Mouse (Mus musculus) kidney, embryonic 15.5 days (tissue): ENCODE data around the gene Camk2g. TPM values are rescaled to one million over a fixed set of nuclear protein-coding genes. Genes with fewer than 3 reads are reported as not detected.

Experiments
- ATAC-seq: fragments of 200-750 bp; cut with Nextera tagmentation; replicated peaks from 2 replicates; pipeline ENCODE4 v1.8.0; 2017; ENCODE audit warnings: moderate TSS enrichment; ENCODE audit not compliant: low FRiP score
- H3K27ac ChIP-seq: fragments of 300-500 bp; sonication (generic); 2 replicates; pipeline ENCODE4 v1.5.1; 2015; ENCODE audit warnings: mild to moderate bottlenecking, inconsistent platforms
- H3K27me3 ChIP-seq: fragments of 300-500 bp; sonication (generic); 2 replicates; pipeline ENCODE4 v1.6.1; 2015; ENCODE audit warnings: inconsistent platforms
- H3K36me3 ChIP-seq: fragments of 300-500 bp; sonication (generic); 2 replicates; pipeline ENCODE4 v1.6.1; 2015; ENCODE audit warnings: inconsistent platforms
- H3K4me1 ChIP-seq: fragments of 300-500 bp; sonication (generic); 2 replicates; pipeline ENCODE4 v1.6.1; 2015; ENCODE audit warnings: inconsistent platforms
- H3K4me2 ChIP-seq: fragments of 300-500 bp; sonication (generic); 2 replicates; pipeline ENCODE4 v1.6.1; 2015; ENCODE audit warnings: moderate library complexity, mild to moderate bottlenecking, inconsistent platforms
- H3K4me3 ChIP-seq: fragments of 300-500 bp; sonication (generic); replicated peaks from 2 replicates; pipeline ENCODE4 v1.5.1; 2015; ENCODE audit warnings: mild to moderate bottlenecking, inconsistent platforms
- H3K9ac ChIP-seq: fragments of 300-500 bp; sonication (generic); 2 replicates; pipeline ENCODE4 v1.6.1; 2015; ENCODE audit warnings: mild to moderate bottlenecking, inconsistent platforms
- H3K9me3 ChIP-seq: fragments of 300-500 bp; sonication (generic); replicated peaks from 2 replicates; pipeline ENCODE4 v1.6.1; 2016; ENCODE audit warnings: inconsistent platforms
- WGBS: fragments of 180-500 bp; shearing (Covaris S2); methylation state at CpG from one replicate; pipeline ENCODE4 v1.1.7; 2015; ENCODE audit warnings: mixed read lengths; 5-methylcytosine and 5-hydroxymethylcytosine counted together
- polyA plus RNA-seq: library from polyadenylated mRNA; unstranded; fragments of >200 nt; fragmentation: Nextera tagmentation; extraction: Ambion mirVana; gene quantifications from 2 replicates; pipeline ENCODE4 v1.2.1, GENCODE M21; 2015

Camk2g gene
- polyA plus RNA-seq, 1 experiment from 2014 or later = 48.4 TPM

DNA sequence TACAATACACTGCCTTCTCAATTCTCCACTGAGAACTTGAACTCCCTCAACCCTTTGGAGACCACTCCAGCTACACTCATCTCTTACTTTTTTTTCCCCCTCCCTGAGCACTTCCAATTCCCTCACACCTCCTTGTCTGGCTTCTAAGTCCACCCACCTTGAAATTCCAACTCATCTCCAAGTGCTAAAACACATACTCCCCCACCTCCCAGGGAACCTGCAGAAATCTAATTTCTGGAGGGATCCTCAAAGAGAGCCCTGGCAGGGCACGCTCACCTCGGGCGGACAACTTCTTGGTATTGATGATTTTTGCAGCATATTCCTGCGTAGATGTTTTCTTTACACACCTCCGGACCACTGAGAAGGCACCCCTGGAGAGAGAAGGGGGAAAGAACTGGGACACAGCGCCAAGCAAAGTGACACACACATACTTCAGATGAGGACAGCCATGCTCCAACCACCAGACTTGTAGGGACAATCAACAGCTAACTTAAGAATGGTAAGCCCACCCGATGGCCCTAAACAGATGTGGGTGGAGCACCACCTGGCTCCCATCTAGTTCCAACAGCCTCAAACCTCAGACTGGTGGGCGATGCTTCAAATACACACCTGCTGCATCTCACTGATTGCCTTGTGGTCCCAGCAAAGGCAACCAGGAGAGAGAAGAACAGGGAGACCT is 1.5 kb downstream of the Camk2g start:
- Histone ChIP-seq H3K9me3 (no peaks in the 10 kb centered on the region), H3K27me3 (no peaks in the 10 kb centered on the region), H3K4me2 (peak overlapping the region; percentile 89), H3K36me3 (peaks cover 50% of the 10 kb centered on the region), H3K9ac (peak overlapping the region; percentile 70), H3K4me1 (peaks cover 44% of the 10 kb centered on the region), H3K27ac (no peak overlapping the region), H3K4me3 (peak overlapping the region; percentile 89)
- ATAC-seq = no peak
- WGBS = 69% methylated on average over 8 of the region's 8 CpGs

GRCm38 (mm10) chr14:20791511-20792242 is 2.2 kb downstream of the Camk2g start:
- no peaks in the 10 kb centered on the region for H3K9me3 ChIP-seq
- no peak overlapping the region for H3K9ac ChIP-seq
- 82% methylated on average over 16 of the region's 16 CpGs for WGBS
- H3K4me3 ChIP-seq = no peak overlapping the region
- no peaks in the 10 kb centered on the region for H3K27me3 ChIP-seq
- H3K36me3 ChIP-seq = peaks cover 55% of the 10 kb centered on the region
- no peak overlapping the region for H3K4me2 ChIP-seq
- ATAC-seq = no peak
- peaks cover 51% of the 10 kb centered on the region for H3K4me1 ChIP-seq
- H3K27ac ChIP-seq = no peak overlapping the region

- Histone ChIP-seq H3K9ac (no peak overlapping the region), H3K9me3 (no peaks in the 10 kb centered on the region), H3K27me3 (no peaks in the 10 kb centered on the region), H3K27ac (no peak overlapping the region), H3K4me2 (no peak overlapping the region), H3K36me3 (peaks cover 60% of the 10 kb centered on the region), H3K4me3 (no peak overlapping the region), H3K4me1 (peaks cover 56% of the 10 kb centered on the region)
- WGBS = 96% methylated on average over 6 of the region's 6 CpGs
- ATAC-seq = no peak
Observed at GRCm38 (mm10) chr14:20790996-20791395, 2.9 kb downstream of the Camk2g start.

- Histone ChIP-seq H3K27me3 (no peaks in the 10 kb centered on the region), H3K36me3 (peaks cover 64% of the 10 kb centered on the region), H3K4me3 (no peak overlapping the region), H3K4me1 (peaks cover 56% of the 10 kb centered on the region), H3K4me2 (no peak overlapping the region), H3K9ac (no peak overlapping the region), H3K27ac (no peak overlapping the region), H3K9me3 (no peaks in the 10 kb centered on the region)
- ATAC-seq = no peak
- WGBS = 95% methylated on average over 5 of the region's 5 CpGs
Observed at GRCm38 (mm10) chr14:20790445-20790844, 3.4 kb downstream of the Camk2g start.

GRCm38 (mm10) chr14:20789593-20789992 is 4.3 kb downstream of the Camk2g start:
- Histone ChIP-seq H3K27ac (no peak overlapping the region), H3K27me3 (no peaks in the 10 kb centered on the region), H3K4me2 (no peak overlapping the region), H3K4me1 (peaks cover 56% of the 10 kb centered on the region), H3K36me3 (peaks cover 71% of the 10 kb centered on the region), H3K9me3 (no peaks in the 10 kb centered on the region), H3K9ac (no peak overlapping the region), H3K4me3 (no peak overlapping the region)
- ATAC-seq = no peak
- WGBS = 92% methylated on average over 4 of the region's 4 CpGs

DNA sequence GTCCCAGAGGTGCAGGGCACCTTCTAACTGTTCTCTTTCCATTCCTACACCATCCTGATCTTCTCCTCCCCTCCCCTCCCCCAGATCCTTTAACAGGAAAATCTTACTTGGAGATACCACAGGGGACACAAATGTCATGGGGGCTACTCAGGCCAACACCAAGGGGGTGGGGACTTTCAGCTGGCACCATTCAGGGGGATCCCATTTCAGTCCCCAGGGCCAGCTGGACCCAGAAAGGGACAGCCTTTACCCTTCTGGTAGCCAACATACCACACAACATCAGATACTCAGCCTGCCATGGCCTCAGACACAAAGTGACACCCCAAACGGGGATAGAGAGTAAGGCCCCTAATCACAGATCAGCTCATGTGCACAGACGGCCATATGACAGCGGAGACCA is 5.7 kb downstream of the Camk2g start:
- no peaks in the 10 kb centered on the region for H3K9me3 ChIP-seq
- H3K4me2 ChIP-seq = no peak overlapping the region
- no peak overlapping the region for H3K9ac ChIP-seq
- no peak overlapping the region for H3K4me3 ChIP-seq
- no peak for ATAC-seq
- H3K36me3 ChIP-seq = peaks cover 85% of the 10 kb centered on the region
- no peaks in the 10 kb centered on the region for H3K27me3 ChIP-seq
- H3K27ac ChIP-seq = no peak overlapping the region
- 84% methylated on average over 3 of the region's 3 CpGs for WGBS
- peaks cover 54% of the 10 kb centered on the region for H3K4me1 ChIP-seq

DNA sequence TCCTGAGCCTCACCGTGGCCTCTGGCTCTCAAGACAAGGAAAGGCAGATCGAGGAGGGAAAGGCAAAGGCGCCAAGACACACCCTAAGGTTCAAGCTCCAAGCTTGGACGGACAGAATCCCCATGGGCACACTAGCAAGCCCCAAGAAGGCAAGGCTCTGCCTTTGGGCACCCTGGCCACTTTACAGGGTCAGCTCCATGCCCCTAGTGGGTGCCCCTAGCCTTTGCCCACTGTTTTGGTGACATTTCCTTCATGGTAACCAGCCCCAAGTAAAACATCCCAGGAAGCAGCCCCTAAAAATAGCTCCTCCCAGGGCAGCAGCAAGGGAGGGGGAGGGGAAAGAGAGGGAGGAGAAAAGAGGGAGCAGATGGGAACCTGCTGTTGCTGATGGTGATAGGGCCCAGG is 7.3 kb downstream of the Camk2g start:
- peaks cover 93% of the 10 kb centered on the region for H3K36me3 ChIP-seq
- H3K27me3 ChIP-seq = no peaks in the 10 kb centered on the region
- H3K4me2 ChIP-seq = no peak overlapping the region
- H3K9ac ChIP-seq = no peak overlapping the region
- ATAC-seq = no peak
- peaks cover 39% of the 10 kb centered on the region for H3K4me1 ChIP-seq
- WGBS = 71% methylated on average over 4 of the region's 4 CpGs
- H3K4me3 ChIP-seq = no peak overlapping the region
- H3K9me3 ChIP-seq = no peaks in the 10 kb centered on the region
- no peak overlapping the region for H3K27ac ChIP-seq

- Histone ChIP-seq H3K9ac (no peak overlapping the region), H3K27me3 (no peaks in the 10 kb centered on the region), H3K27ac (0 out of 2 replicates have a peak overlapping the region, but pooled peaks have one; percentile 75), H3K36me3 (peaks cover 93% of the 10 kb centered on the region), H3K4me2 (no peak overlapping the region), H3K4me3 (no peak overlapping the region), H3K9me3 (no peaks in the 10 kb centered on the region), H3K4me1 (peaks cover 37% of the 10 kb centered on the region)
- ATAC-seq = no peak
- WGBS = 77% methylated on average over 5 of the region's 5 CpGs
Observed at GRCm38 (mm10) chr14:20786020-20786419, 7.9 kb downstream of the Camk2g start.

DNA sequence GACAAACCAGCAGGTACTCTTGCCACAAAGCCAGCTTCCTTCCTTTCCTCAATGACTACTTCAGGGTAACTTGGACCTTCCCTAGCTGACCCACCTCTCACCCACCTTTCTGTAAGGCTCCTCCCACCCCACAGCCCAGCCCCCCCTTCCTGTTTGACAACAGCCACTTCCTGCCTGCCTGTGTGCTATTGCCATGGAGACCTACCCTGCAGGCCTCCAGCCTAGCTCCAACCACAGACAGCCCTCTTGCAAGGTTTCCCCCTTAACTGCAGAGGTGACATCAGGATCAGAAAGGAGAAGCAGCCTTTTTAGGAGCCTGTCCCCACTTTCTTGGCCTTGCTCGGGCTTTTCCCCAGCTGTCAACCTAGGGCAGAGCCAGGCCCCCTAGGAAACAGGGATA is 8.7 kb downstream of the Camk2g start:
- H3K4me3 ChIP-seq = no peak overlapping the region
- no peaks in the 10 kb centered on the region for H3K9me3 ChIP-seq
- no peak overlapping the region for H3K4me2 ChIP-seq
- 57% methylated on average over 1 of the region's 1 CpGs for WGBS
- ATAC-seq = peak; percentile 63; the same call in 1 of the 2 replicates
- no peak overlapping the region for H3K9ac ChIP-seq
- peaks cover 92% of the 10 kb centered on the region for H3K36me3 ChIP-seq
- peaks cover 37% of the 10 kb centered on the region for H3K4me1 ChIP-seq
- H3K27ac ChIP-seq = peak overlapping the region; percentile 75; the same call in 1 of the 2 replicates
- H3K27me3 ChIP-seq = no peaks in the 10 kb centered on the region

GRCm38 (mm10) chr14:20784708-20785107 is 9.2 kb downstream of the Camk2g start:
- 0 out of 2 replicates have a peak overlapping the region, but pooled peaks have one; percentile 75 for H3K27ac ChIP-seq

GRCm38 (mm10) chr14:20783526-20783925 is 10.4 kb downstream of the Camk2g start:
- Histone ChIP-seq H3K4me3 (no peak overlapping the region), H3K27ac (no peak overlapping the region), H3K9me3 (no peaks in the 10 kb centered on the region), H3K4me1 (peaks cover 37% of the 10 kb centered on the region), H3K27me3 (no peaks in the 10 kb centered on the region), H3K9ac (no peak overlapping the region), H3K4me2 (no peak overlapping the region), H3K36me3 (peaks cover 91% of the 10 kb centered on the region)
- no peak for ATAC-seq
- WGBS = 93% methylated on average over 6 of the region's 6 CpGs

More at GRCm38 (mm10) chr14:20784708-20785107, 9.2 kb downstream of the Camk2g start:
- Histone ChIP-seq H3K36me3 (peaks cover 92% of the 10 kb centered on the region), H3K27me3 (no peaks in the 10 kb centered on the region), H3K4me1 (peaks cover 37% of the 10 kb centered on the region), H3K4me3 (no peak overlapping the region), H3K4me2 (no peak overlapping the region), H3K9me3 (no peaks in the 10 kb centered on the region), H3K9ac (no peak overlapping the region)
- ATAC-seq = peak; percentile 52
- WGBS = 61% methylated on average over 7 of the region's 7 CpGs

DNA sequence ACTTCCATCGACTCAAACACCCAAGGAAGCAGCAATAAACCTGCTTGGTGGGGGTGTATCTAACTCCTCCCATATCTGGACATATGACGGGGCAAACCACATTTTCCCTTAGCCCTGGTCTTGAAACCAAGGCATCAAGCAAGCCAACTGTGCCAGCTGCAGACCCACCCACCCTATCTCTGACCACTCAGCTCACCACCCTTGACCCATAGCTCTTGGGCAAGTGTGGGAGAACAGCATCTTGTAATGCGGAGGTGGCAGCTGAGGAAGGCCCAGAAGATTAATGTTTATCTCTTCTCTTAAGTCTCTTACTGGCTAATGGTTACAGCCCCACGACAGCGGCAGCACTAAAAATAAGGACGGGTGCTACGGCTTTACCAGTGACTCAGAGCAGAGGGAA is 11.0 kb downstream of the Camk2g start:
- ATAC-seq = no peak
- no peaks in the 10 kb centered on the region for H3K9me3 ChIP-seq
- H3K27ac ChIP-seq = no peak overlapping the region
- no peak overlapping the region for H3K4me3 ChIP-seq
- H3K4me1 ChIP-seq = peaks cover 35% of the 10 kb centered on the region
- 78% methylated on average over 7 of the region's 7 CpGs for WGBS
- no peak overlapping the region for H3K4me2 ChIP-seq
- H3K36me3 ChIP-seq = peaks cover 91% of the 10 kb centered on the region
- no peaks in the 10 kb centered on the region for H3K27me3 ChIP-seq
- H3K9ac ChIP-seq = no peak overlapping the region
